Mouse (Mus musculus) ES-Bruce4 (cell line): ENCODE measurements at regions not wholly inside any gene's neighbourhood (a gene's known extent, or its start where the extent isn't known, plus 50 kb on each side); places are given as distances from the start of the nearest gene placed in this dataset.

Source experiments
- CTCF ChIP-seq: IDR thresholded peaks from one replicate; pipeline ENCODE4 v1.8.1; 2011; ENCODE audit warnings: low read depth, low read length
- EP300 ChIP-seq: IDR thresholded peaks from 2 replicates; pipeline ENCODE4 v1.6.1; 2011; ENCODE audit warnings: low read depth, low read length; ENCODE audit not compliant: insufficient read depth
- POLR2A ChIP-seq: IDR thresholded peaks from one replicate; pipeline ENCODE4 v1.8.1; 2011; ENCODE audit warnings: low read length; ENCODE audit not compliant: insufficient read depth

- TF ChIP-seq POLR2A = no peak
- no peak for TF ChIP-seq CTCF
- no peak for TF ChIP-seq EP300
Observed at GRCm38 (mm10) chr17:45296363-45296762, 137.2 kb downstream of the Cdc5l start.
